Mouse (Mus musculus) cerebellum, adult (tissue): ENCODE measurements around the gene Fblim1.

ENCODE experiments used
- ATAC-seq: cut with Nextera tagmentation; 2 replicates; pipeline ENCODE4 v1.9.2; 2017; ENCODE audit warnings: mild to moderate bottlenecking, moderate library complexity, mixed read lengths; ENCODE audit not compliant: insufficient number of reproducible peaks, low FRiP score, low TSS enrichment

The Fblim1 gene

GRCm38 (mm10) chr4:141605861-141606260, at the start of gene Fblim1:
Fblim1 (minus strand) TSS chr4:141606096.
- no peak for ATAC-seq

- no peak for ATAC-seq
Measured at GRCm38 (mm10) chr4:141654509-141654908, 48.6 kb upstream of the Fblim1 start.

GRCm38 (mm10) chr4:141653813-141654212, 47.9 kb upstream of the Fblim1 start:
- no peak for ATAC-seq

GRCm38 (mm10) chr4:141653044-141653443, 47.1 kb upstream of the Fblim1 start:
- ATAC-seq = no peak

GRCm38 (mm10) chr4:141651944-141652343, 46.0 kb upstream of the Fblim1 start:
- ATAC-seq = no peak

GRCm38 (mm10) chr4:141651286-141651685, 45.4 kb upstream of the Fblim1 start:
- no peak for ATAC-seq

GRCm38 (mm10) chr4:141649244-141649643, 43.3 kb upstream of the Fblim1 start:
- ATAC-seq = no peak

- ATAC-seq = no peak
Measured at GRCm38 (mm10) chr4:141648262-141648661, 42.4 kb upstream of the Fblim1 start.

GRCm38 (mm10) chr4:141647187-141647586, 41.3 kb upstream of the Fblim1 start:
- no peak for ATAC-seq

- ATAC-seq = no peak
Measured at GRCm38 (mm10) chr4:141645988-141646387, 40.1 kb upstream of the Fblim1 start.

GRCm38 (mm10) chr4:141643118-141643855, 37.4 kb upstream of the Fblim1 start:
- peak; percentile 56; the same call in 1 of the 2 replicates for ATAC-seq

GRCm38 (mm10) chr4:141641961-141642811, 36.3 kb upstream of the Fblim1 start:
- no peak for ATAC-seq

- ATAC-seq = no peak
Measured at GRCm38 (mm10) chr4:141641353-141641771, 35.5 kb upstream of the Fblim1 start.

GRCm38 (mm10) chr4:141639474-141639873, 33.6 kb upstream of the Fblim1 start:
- no peak for ATAC-seq

GRCm38 (mm10) chr4:141636693-141637092, 30.8 kb upstream of the Fblim1 start:
- ATAC-seq = no peak

GRCm38 (mm10) chr4:141635991-141636390, 30.1 kb upstream of the Fblim1 start:
- ATAC-seq = no peak

- no peak for ATAC-seq
Measured at GRCm38 (mm10) chr4:141632111-141632873, 26.4 kb upstream of the Fblim1 start.

- no peak for ATAC-seq
Measured at GRCm38 (mm10) chr4:141631250-141631649, 25.4 kb upstream of the Fblim1 start.

GRCm38 (mm10) chr4:141630021-141630420, 24.1 kb upstream of the Fblim1 start:
- no peak for ATAC-seq

- ATAC-seq = no peak
Measured at GRCm38 (mm10) chr4:141628661-141629060, 22.8 kb upstream of the Fblim1 start.

GRCm38 (mm10) chr4:141627502-141627901, 21.6 kb upstream of the Fblim1 start:
- no peak for ATAC-seq
